Mouse (Mus musculus) brain, embryonic 14.5 days (tissue): ENCODE measurements around the gene Idh3g.
A peak's percentile ranks its signal among the peaks of the same experiment; 100 is the strongest.

Experiments
- CTCF ChIP-seq: fragments of 200-500 bp; IDR thresholded peaks from 2 replicates; pipeline ENCODE4 v1.5.1; 2012; ENCODE audit warnings: inconsistent platforms, mild to moderate bottlenecking, moderate library complexity, borderline replicate concordance; ENCODE audit not compliant: insufficient read depth, insufficient read length; ENCODE audit errors: extremely low read depth
- POLR2A ChIP-seq: fragments of 200-500 bp; IDR thresholded peaks from 2 replicates; pipeline ENCODE4 v1.6.1; 2012; ENCODE audit warnings: mild to moderate bottlenecking, inconsistent platforms, borderline replicate concordance; ENCODE audit not compliant: poor library complexity, insufficient read depth, insufficient read length, severe bottlenecking; ENCODE audit errors: extremely low read depth

DNA sequence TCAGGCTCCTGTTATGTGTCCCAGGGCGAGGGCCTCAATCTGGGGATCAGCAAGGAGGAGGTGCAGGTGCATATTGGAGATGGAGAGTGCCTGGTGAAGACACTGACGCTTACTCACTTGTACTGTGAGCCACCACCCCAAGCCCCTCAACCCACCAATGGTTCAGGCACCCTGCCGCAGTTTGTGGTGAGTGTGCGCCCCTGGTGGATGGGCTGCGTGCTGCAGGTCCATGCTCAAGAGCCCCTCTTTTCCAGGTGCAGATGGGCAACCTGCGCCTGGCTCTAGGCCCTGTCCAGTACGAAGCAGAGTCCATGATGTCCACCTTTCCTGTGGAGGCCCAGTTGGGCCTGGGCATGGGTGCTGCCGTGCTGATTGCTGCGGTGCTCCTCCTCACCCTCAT, 19.4 kb downstream of the Idh3g start:
- TF ChIP-seq CTCF (peak; percentile 47; the same call in 1 of the 2 replicates), POLR2A (no peak)
